Mouse (Mus musculus) brain, embryonic 14.5 days (tissue): ENCODE results near the gene Lsamp.

Source experiments
- CTCF ChIP-seq: fragments of 200-500 bp; IDR thresholded peaks from 2 replicates; pipeline ENCODE4 v1.5.1; 2012; ENCODE audit warnings: inconsistent platforms, mild to moderate bottlenecking, moderate library complexity, borderline replicate concordance; ENCODE audit not compliant: insufficient read depth, insufficient read length; ENCODE audit errors: extremely low read depth
- POLR2A ChIP-seq: fragments of 200-500 bp; IDR thresholded peaks from 2 replicates; pipeline ENCODE4 v1.6.1; 2012; ENCODE audit warnings: mild to moderate bottlenecking, inconsistent platforms, borderline replicate concordance; ENCODE audit not compliant: poor library complexity, insufficient read depth, insufficient read length, severe bottlenecking; ENCODE audit errors: extremely low read depth

GRCm38 (mm10) chr16:42015443-42015842 is 2031.3 kb downstream of the Lsamp start:
- TF ChIP-seq CTCF (no peak), POLR2A (no peak)
